Mouse (Mus musculus) c-Kit-positive CD71-negative TER-119-negative erythroid progenitor cells, embryonic 14.5 days (primary cell): Measurements from ENCODE around the gene Il17f.
"Not testable (repeated sequence)": the region's sequence is repeated elsewhere in the genome, so short reads cannot be mapped to it uniquely, and the experiment has no call there.

Source experiments
- DNase-seq: peaks from one replicate; pipeline ENCODE4 v3.0.0-alpha.2; 2013; ENCODE audit warnings: low read depth

Gene Il17f

DNA sequence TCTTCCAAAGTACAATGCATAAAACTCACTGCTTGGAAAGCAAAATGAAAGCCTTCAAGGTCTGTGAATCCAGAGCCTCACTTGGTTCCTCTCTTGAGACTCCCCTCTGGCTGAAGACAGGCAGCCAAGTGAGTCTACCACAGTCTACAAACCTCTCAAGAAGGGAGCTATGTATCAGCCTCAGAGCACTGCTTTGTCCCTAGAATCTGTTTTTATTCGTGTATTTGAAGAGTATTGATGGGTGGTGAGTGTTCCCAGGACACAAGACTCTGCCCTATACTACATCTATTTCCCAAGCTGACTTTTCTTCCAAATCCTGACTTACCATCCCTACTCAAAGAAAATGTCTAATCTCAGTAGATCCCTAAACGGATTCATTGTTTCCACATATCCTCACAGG is 12.1 kb downstream of the Il17f start:
- no peak for DNase-seq

DNA sequence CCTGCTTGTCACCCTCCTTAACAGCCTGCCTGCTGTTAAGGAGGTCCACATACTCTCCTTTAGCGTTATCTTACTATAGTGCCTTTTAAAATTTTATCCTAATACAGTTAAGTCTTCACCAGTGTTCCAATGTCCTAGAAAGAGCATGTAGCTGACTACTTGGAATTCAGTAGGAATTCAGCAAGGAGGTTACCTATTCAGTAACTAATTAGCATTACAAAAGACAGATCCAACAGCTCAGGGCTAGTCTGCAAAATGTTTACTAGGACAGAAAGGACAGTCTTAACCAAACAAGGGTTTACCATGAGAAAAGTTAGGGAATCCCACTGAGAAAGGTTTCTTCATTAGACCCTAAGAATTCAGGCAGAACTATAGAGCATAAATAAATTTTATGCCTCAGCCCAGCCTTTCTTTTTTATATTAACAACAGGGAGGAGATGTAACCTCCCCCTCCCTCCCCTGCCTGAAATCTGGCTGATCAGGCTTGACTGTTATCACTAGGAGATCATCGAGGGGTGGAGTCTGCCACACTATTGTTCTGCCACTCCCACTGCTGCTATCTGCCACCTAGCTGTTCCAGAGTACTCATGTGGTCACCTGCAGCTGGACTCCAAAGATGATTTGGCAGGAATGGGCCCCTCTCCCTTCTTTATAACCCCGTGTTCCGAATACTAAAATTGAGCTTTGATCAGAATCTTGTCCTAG is 16.2 kb downstream of the Il17f start:
- not testable (repeated sequence) for DNase-seq

DNA sequence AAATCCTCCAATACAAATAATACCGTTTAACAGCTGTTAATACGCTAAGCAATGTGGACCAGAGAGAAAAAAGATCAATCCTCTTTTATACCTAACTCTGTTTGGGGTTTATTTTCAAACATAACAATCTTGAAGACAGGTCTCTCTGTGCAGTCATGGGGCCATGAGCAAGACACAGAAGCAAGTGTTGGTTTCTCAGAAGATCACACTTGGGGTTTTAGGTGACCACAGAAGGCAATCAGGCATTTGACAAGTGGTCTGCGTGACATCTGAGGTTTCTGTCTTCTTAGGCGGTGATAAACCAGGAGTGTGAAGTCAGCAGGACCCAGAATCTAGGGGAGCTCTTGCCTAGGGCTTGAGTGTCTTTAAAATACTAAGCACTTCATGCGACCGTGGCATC is 23.9 kb downstream of the Il17f start:
- no peak for DNase-seq

DNA sequence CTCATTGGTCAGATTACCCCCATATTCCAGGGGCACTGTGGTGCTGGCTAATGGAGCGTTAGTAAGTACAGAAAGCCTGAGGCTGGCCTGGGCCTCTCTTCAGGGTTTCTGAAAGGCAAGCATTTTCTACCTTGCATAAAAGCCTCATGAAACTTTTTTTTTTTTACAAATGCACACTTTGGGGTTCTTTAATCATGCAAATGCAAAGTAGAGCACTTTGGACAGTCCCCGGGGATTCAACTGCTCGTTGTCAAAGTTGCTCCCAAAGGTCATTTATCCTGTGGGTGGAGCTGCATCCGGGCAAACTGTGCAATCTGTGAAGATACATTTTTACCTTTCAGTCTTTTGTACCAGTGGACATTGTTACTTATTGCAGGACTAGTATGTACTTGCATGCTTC is 29.0 kb downstream of the Il17f start:
- DNase-seq, result no peak

DNA sequence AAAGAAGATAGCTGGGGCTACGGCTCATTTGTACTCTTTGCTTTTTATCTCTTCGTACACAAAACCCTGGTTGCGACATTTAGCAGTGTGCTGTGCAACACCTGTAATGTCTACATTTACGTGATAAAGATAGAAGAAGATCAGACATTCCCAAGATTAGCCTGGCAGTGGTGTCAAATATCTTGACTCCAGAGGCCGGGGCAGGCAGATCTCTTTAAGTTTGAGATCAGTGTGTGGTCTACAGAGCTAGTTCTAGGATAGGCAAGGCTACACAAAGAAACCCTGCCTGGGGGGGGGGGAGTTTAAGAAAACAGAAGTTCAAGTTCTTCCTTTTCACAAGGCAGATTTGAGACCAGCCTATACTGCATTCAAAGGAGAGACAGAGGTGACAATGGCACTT is 30.1 kb downstream of the Il17f start:
- DNase-seq, result no peak

DNA sequence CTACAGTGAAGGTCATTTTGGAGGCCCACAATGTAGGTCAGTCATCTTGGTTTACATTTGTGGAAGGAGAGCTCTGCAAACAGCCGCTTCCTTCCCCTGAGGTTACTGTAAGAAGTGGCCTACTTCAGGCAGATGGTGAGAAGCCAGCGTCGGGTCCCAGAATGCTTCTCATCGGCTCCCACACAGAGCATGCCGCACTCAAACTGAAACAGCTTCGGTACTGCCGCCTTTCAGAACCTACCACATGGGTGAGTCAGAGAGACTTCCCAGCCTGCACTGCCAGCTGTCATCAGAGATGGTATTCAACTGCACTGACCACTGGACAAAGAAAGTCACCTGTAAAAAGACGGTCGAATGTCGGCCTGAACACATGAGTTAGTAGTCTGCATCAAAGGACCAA is 30.6 kb downstream of the Il17f start:
- DNase-seq, result no peak

DNA sequence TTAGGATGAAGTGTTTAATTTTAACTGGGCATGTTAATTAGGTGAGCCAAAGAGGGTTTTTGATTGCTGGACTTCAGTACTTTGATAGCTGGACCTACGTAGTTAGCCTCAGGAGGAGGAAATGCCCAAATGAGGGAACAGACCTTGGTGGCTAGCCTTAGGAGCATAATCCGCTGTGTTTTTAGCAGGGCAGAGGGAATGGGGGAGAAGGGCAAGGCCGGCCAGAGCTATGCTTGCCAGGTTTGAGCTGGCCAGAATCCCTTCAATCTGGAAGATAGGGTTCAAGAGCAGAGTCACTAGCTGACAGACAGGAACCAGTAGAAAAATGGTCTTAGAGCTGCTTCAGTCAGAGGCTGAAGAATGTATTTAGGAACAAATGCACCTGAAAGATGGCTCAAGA is 32.8 kb downstream of the Il17f start:
- no peak for DNase-seq

DNA sequence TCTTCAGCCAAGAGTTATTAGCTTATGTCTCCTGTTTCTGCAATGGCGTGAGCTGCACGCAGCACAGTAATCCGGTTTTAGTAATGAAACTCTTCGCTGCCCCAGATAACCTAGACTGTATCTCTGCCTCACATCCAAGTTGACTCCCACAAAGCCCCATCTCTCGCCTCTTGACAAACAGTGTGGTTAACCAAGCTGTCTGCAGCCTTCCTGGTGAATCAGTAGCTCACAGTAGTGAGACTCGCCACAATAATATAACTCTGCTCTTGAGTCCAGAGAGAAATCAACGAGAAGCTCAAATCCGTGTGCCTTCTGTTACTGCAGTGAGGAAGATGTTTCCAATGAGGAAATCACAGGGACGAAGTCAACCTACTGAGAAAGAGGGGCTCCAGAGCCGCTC is 36.0 kb downstream of the Il17f start:
- no peak for DNase-seq

DNA sequence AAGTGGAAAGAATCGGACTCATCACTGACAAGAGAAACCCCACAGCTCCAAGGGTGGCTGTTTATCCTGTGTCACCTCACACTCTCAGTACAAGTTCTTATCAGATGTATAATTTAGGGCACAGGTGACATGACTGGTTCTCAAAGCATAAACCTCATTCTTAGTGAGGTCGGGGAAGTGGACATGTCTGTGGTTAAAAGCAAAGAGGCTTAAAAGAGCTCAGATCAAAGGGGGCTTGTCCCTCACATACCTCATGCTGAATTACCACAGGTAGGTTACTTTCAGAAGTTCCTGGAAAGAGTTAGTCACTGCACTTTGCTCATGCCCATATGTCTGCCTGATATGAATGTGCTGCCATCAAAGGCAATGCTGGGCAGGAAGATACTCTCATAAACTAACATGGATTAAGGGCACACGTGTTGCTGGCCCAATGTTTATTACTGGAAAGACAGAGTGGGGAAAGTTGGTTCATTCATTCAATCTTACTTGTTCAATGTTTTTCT is 49.9 kb downstream of the Il17f start:
- DNase-seq, result no peak

DNA sequence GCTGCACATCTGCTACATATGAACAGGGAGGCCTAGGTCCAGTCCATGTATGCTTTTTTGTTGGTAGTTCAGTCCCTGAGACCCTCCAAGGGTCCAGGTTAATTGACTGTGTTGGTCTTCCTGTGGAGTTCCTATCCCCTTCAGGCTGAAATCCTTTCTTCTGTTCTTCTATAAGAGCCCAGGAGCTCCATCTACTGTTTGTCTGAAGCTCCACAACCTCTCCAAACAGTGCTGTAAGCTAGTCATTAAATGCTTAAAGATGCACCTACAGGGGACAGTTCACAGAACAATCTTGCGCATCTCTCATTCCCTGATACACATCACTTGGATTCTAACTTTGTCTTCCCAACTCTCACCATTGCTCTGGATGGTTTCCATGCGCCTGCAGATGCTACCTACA is 51.9 kb downstream of the Il17f start:
- no peak for DNase-seq

DNA sequence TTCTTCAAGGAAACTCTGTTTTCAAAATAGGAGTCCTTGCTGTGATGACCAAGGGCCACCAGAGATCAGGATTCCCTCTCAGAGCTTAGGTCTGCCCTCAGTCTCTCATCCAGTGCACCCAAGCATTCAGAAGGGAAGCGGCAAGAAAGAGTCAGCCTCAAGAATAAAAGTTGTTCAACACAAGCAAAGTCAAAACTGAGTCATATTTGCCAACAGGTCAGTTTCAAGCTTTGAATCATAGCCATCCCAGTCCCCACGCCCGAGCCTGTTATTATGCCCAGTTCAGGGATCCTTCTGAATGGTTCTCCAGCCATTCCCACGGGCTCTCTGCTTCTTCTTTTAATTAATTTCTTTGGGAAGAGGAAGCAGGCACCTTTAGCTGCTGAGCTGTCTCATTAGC is 53.8 kb downstream of the Il17f start:
- no peak for DNase-seq

DNA sequence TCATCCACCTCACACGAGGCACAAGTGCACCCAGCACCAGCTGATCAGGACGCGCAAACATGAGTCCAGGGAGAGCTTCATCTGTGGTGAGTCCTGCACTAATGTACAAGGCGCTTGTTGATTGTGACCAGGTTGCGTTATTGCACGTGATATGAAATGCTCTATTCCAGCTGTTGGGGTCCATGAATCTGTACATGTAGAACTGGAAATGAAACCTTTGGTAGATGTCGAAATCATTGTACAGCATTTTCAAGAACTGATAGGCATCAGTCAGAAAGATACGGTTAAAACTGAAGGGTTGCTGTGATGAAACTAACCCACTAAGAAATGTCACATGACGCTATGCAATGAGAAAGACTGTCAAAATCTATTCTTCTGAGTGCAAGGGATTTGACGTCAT is 59.5 kb downstream of the Il17f start, which contains the start of gene Il17a:
Il17a (plus strand) TSS at position 3 of the 400 bp plus-strand sequence.
- DNase-seq, result no peak
